Mouse (Mus musculus): ENCODE measurements around the gene Fars2.

DNA sequence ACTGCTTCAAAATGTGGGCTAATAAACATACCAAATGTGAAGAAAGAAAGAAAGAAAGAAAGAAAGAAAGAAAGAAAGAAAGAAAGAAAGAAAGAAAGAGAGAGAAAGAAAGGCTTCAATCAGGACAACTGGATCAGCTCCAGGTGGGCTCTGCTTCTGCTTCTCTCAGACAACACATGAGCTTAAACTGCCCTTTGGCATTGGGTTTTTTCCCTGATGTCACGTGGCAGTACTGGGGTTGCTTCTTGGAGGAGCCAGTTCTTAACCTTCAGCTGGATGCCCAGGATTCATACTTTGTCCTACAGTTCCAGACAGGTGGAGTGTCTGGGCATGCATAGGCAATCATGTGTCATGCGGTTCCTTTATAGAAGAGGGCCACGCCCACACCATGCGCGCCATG lies 493.2 kb downstream of the Fars2 start:
- TF ChIP-seq CTCF (IDR thresholded peaks at IDR 0.05; ENCODE audit: borderline replicate concordance, insufficient read depth, low read depth, low read length) (no peak), POLR2A (IDR thresholded peaks at IDR 0.05; ENCODE audit: borderline replicate concordance, insufficient read depth, low read length) (no peak)
